Mouse (Mus musculus) frontal cortex, postnatal 36 days (tissue): ENCODE measurements around the gene Fgf22.

Experiments
- DNase-seq, 2 experiments: peaks; one replicate each; pipeline ENCODE4 v3.0.0; 2022; ENCODE audit warnings: low spot score in 2 of 2

The Fgf22 gene

DNA sequence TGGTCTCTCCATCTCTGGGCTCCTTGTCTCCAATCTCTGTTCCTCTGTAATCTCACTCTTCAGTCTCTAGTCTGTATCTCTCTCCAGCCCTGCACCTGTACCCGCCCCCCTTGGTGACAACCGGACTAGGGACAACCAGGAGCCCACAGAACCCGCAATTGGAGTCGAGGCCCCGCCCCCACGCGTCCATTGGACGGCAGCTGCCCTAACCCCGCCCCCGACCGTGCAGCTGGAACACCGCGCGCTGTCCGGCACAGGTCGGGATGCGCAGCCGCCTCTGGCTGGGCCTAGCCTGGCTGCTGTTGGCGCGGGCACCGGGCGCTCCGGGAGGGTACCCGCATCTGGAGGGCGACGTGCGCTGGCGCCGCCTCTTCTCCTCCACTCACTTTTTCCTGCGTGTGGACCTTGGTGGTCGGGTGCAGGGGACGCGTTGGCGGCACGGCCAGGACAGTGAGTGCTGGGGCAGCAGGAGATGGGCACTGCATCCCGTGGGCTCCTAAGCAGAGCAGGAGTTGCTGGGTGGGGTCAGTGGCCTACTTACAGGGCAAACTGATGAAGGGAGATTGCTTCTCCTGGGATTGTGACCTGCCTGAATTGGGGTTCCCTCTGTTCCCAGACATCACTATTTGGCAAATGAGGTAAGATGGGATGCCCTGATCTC lies at the start of gene Fgf22:
Gene Fgf22 (plus strand): TSS at position 221 of the 661 bp plus-strand sequence.
- DNase-seq = peak; percentile 61 to 81

DNA sequence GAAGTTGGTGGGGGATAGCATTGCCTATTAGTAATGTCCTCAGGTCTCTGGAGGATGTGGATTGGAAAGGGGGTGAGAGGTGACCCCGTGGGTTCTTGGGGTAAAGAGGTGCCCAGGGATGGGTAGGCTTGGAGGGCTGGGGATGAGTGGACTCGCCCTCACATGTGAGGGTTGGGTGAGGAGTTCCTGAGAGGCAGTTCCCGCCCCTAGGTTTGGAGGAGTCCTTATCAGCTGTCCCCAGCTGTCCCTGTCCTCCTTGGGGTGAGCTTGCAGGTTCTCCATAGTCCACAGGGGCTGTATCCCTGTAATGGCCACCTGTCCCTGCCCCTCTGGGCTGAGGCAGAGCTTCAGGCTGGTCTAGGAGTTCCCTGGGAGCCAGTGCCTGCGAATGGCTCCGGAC lies 48.9 kb upstream of the Fgf22 start:
- no peak for DNase-seq

GRCm38 (mm10) chr10:79706406-79707094 lies 48.3 kb upstream of the Fgf22 start:
- DNase-seq = no peak

- no peak for DNase-seq
Observed at GRCm38 (mm10) chr10:79707162-79707561, 47.7 kb upstream of the Fgf22 start.

DNA sequence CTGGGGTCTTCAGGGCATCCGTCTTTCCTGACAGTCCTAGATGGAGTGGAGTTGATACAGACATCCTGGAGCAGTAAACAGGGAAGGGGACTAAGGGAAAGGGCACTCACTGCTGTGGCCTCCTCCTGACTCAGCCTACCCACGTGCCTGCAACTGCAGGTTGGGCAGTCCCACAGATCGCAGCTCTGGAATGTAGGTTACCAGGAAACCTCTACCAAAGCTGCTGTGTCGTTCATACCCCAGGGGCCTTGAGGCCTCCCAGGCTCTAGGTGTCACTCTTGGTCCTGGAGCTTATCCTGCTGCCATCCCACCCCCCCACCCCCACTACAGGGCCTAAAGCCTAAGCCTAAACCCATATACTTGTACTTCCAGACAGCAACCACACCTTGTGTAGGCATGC lies 47.1 kb upstream of the Fgf22 start:
- DNase-seq = no peak

DNA sequence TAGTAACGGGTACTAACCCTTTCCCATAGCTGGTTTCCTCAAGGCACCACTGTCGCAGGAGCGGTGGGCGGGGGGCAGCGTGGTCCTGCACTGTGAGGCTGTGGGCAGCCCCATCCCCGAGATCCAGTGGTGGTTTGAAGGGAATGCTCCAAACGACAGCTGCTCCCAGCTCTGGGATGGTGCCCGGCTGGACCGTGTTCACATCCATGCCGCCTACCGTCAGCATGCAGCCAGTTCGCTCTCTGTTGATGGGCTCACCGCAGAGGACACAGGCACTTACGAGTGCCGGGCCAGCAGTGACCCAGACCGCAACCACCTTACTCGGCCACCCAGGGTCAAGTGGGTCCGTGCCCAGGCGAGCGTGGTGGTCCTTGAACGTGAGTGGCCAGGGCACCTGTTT lies 46.2 kb upstream of the Fgf22 start:
- DNase-seq = no peak

DNA sequence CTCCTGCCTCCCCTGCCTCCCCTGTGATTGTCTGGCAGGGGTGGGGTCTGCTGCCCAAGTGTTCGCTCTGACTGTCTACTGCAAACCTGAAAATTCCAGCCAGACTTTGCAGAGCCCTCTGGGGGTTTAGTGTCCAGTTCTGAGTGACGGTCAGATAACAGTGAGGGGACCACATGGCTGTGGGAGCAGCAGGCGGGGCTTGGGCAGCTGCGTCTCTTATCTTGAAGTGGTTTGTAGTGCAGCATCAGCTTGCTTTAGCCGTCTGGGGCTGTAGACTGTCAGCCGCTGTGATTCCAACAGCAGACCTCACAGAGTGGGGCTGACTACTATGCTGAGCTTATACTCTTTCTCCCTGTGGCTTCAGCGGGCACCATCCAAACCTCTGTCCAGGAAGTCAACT lies 45.6 kb upstream of the Fgf22 start:
- DNase-seq = no peak

GRCm38 (mm10) chr10:79712029-79712428 lies 42.8 kb upstream of the Fgf22 start:
- DNase-seq = no peak

DNA sequence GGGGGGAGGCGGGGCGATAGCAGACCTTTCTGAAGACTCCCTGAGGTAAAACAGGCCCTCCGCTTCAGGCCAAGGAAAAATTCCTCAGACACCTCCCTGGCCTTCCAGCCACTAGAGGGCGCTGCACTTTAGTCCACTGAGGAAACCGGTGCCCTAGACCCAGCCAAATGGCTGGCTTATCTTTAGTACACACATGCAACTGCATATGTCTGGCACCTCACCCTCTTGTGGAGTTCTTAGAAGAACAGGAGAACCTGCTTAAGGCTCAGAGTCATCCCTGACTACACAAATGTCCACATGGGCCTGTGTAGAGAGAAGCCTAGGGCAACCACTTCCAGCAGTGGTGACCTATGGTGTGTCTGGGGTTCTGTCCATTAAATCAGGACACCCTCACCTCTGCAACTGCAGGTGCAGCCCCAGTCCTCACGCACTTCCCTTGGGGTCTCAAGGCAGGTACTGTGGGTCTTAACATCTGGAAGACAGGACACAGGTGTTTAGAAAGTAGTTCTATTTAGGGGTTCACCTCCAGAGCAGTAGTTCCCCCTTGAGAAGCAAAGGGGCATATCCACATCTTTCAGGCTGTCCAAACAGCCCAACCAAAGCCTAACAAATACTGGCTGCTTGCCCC lies 42.3 kb upstream of the Fgf22 start:
- peak; percentile 80 to 84 for DNase-seq

DNA sequence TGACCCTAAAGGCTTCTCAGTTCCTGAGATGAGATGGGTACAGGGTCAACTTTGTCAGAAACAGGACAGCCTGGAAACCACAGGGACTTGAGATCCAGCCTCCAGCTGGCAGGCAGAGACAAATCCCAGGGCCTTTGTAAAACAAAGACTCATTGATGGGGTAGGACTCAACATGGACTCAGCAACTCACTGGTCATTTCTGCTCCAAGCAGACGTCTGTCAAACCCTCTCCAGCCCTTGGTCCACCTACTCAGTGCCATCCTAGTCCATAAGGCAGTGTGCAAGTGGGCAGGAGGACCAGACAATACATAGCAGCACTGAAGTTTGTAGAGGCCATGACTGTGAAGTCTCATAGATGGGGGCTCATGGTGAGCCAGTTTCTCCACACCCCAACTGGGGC lies 41.7 kb upstream of the Fgf22 start:
- DNase-seq = no peak

GRCm38 (mm10) chr10:79714996-79715395 lies 39.9 kb upstream of the Fgf22 start:
- no peak for DNase-seq

DNA sequence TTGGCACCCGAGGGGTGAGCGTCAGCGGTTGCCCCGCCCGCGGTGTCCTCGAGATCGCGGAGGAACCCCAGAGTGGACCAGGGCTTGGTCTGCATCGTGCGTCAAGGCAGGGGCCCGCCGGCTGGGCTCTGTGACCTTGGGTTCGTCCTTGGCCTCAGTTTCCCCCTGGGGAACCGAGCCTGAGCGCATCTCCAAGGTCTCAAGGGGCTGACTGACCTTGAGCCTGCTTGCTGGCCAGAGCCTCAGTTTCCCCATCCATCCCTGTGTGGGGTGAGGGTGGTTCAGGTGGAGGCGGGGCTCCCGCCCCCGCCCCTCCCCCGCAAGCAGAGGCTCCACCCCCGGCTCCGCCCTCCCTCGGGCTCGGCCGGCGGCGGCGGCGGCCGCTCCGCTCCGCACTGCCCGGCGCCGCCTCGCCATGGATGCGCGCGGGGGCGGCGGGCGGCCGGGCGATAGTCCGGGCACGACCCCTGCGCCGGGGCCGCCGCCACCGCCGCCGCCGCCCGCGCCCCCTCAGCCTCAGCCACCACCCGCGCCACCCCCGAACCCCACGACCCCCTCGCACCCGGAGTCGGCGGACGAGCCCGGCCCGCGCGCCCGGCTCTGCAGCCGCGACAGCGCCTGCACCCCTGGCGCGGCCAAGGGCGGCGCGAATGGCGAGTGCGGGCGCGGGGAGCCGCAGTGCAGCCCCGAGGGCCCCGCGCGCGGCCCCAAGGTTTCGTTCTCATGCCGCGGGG lies 38.5 kb upstream of the Fgf22 start, which contains the start of gene Hcn2:
Gene Hcn2 (plus strand): TSS at position 381 of the 734 bp plus-strand sequence.
- no peak for DNase-seq

- peak; percentile 54 to 64 for DNase-seq
Observed at GRCm38 (mm10) chr10:79716988-79717355, 37.9 kb upstream of the Fgf22 start.

DNA sequence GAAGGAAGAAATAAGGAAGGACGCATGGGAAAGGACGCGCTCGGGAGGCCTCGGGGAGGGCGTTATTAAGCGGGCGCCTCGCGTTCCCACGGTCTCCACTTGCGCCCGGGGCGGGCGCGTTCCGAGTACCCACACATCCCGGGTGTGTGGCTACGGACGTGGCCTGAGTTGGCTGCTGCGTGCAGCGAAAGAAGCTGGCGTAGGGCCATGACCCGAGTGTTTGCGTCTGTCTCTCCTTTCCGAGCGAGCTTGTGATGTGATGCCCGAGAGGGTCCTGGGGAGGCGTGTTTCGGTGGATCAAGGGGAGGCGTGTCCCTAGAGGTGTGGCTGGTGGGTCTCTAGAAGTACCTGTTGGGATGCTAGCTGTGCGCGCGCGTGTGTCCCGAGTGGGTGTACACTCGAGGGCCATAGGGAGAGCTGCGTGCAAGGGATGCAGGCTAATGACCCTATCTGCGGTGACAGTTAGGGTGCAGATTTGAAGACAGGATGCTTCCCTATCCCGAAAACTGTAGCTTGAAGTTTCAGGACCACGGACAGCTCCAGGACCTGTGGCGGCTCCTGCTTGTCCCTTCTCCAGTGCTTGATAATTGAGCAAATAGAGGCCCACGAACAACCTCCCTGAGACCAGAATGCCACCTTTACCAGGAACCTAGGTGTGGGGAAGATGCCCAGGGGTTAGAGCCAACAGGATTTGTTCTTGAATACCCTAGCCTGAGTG lies 37.1 kb upstream of the Fgf22 start:
- no peak for DNase-seq

- DNase-seq = no peak
Observed at GRCm38 (mm10) chr10:79721089-79721488, 33.8 kb upstream of the Fgf22 start.

DNA sequence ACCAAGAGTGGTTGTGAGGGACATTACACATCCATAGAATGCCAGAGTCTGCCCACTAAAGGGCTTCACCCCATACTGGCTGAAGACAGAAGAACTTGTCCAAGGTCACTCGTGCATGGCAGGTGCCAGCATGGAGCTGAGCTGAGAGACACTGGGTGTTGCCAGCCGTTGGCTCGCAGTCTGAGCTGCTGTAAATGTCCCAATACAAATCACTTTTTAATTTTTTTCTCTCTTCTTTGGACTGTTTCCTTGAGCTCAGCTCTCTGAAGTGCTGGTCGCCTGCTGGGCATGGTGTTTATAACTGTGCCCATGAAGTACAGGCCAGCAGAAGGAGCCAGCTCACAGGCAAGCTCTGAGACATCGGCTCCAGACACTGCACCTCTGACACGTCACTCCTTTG lies 31.8 kb upstream of the Fgf22 start:
- DNase-seq = no peak

GRCm38 (mm10) chr10:79723692-79724091 lies 31.2 kb upstream of the Fgf22 start:
- no peak for DNase-seq

DNA sequence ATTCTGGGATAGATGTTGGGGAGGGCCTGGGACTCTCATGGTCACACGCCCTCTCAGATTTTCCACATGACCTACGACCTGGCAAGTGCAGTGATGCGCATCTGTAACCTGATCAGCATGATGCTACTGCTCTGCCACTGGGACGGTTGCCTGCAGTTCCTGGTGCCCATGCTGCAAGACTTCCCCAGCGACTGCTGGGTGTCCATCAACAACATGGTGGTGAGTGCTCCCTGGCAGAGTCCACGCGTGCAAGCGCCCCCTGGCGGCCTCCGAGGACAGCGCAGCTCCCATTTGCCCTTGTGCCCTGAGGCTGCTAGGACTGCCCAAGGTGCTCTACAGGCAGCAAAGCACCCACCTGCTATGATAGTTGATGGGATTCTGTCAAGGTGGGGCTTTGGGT lies 28.8 kb upstream of the Fgf22 start:
- DNase-seq = no peak

GRCm38 (mm10) chr10:79728323-79729249 lies 26.3 kb upstream of the Fgf22 start:
- DNase-seq = peak; percentile 58 to 69

DNA sequence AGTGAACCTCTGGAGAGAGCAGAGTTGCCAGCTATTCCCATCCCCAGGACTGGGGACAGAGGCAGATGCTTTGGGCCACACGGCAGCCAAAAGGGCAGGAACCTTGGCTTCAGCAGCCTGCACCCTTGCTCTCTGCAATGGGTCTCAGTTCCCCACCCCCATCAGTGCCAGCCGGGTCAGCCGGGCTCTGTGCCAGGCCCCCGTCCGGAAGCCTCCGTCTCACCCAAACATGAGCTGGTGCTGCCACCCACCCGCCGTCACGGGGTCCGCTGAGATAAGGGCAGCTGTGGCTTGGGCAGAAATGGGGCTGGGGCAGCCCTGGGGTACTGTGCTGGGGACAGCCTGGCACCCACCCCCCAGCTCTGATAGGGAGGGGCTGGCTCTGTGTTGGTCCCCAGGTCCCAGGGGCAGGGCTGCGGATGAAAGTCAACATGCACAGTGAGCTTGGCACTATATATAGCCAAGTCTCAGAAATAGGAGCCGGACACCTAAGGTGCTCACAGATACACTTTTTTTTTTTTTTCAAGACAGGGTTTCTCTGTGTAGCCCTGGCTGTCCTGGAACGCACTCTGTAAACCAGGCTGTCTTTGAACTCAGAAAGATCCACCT lies 25.4 kb upstream of the Fgf22 start:
- peak in 1 of 2 experiments; percentile 54 for DNase-seq
